Mouse (Mus musculus) ES-Bruce4 (cell line): Measurements from ENCODE around the gene Map2k6. TPM values are rescaled to one million over a fixed set of nuclear protein-coding genes. Genes with fewer than 3 reads are reported as not detected.

Experiments
- H3K27ac ChIP-seq: 2 replicates; pipeline ENCODE4 v1.5.1; 2012; ENCODE audit warnings: low read length, inconsistent platforms; ENCODE audit not compliant: insufficient read depth
- H3K27me3 ChIP-seq: 2 replicates; pipeline ENCODE4 v1.6.1; 2012; ENCODE audit warnings: mild to moderate bottlenecking, low read length, inconsistent platforms; ENCODE audit not compliant: control insufficient read depth, poor library complexity, insufficient read depth, severe bottlenecking
- H3K36me3 ChIP-seq: 2 replicates; pipeline ENCODE4 v1.6.1; 2012; ENCODE audit warnings: inconsistent platforms, mild to moderate bottlenecking, low read length, moderate library complexity; ENCODE audit not compliant: control insufficient read depth, poor library complexity, insufficient read depth, severe bottlenecking
- H3K4me1 ChIP-seq: one replicate; pipeline ENCODE4 v1.8.1; 2011; ENCODE audit warnings: low read length; ENCODE audit not compliant: control insufficient read depth, insufficient read depth
- H3K4me3 ChIP-seq: 2 replicates; pipeline ENCODE4 v1.5.1; 2011; ENCODE audit warnings: low read depth, mild to moderate bottlenecking, low read length
- H3K9ac ChIP-seq: 2 replicates; pipeline ENCODE4 v1.6.1; 2012; ENCODE audit warnings: low read depth, mild to moderate bottlenecking, inconsistent platforms; ENCODE audit not compliant: poor library complexity, severe bottlenecking
- H3K9me3 ChIP-seq: replicated peaks from 2 replicates; pipeline ENCODE4 v1.6.1; 2012; ENCODE audit warnings: mild to moderate bottlenecking, low read length, inconsistent platforms; ENCODE audit not compliant: control insufficient read depth, poor library complexity, insufficient read depth, severe bottlenecking
- CTCF ChIP-seq: IDR thresholded peaks from one replicate; pipeline ENCODE4 v1.8.1; 2011; ENCODE audit warnings: low read depth, low read length
- EP300 ChIP-seq: IDR thresholded peaks from 2 replicates; pipeline ENCODE4 v1.6.1; 2011; ENCODE audit warnings: low read depth, low read length; ENCODE audit not compliant: insufficient read depth
- POLR2A ChIP-seq: IDR thresholded peaks from one replicate; pipeline ENCODE4 v1.8.1; 2011; ENCODE audit warnings: low read length; ENCODE audit not compliant: insufficient read depth
- polyA plus RNA-seq: library from polyadenylated mRNA; stranded (reverse); fragments of >200 nt; gene quantifications from 2 replicates; pipeline ENCODE4 v1.2.4, GENCODE M21; 2011; ENCODE audit warnings: low read depth; ENCODE audit not compliant: missing spikeins, insufficient read depth, insufficient read length

The Map2k6 gene
- polyA plus RNA-seq, 1 experiment: 10.1 TPM

DNA sequence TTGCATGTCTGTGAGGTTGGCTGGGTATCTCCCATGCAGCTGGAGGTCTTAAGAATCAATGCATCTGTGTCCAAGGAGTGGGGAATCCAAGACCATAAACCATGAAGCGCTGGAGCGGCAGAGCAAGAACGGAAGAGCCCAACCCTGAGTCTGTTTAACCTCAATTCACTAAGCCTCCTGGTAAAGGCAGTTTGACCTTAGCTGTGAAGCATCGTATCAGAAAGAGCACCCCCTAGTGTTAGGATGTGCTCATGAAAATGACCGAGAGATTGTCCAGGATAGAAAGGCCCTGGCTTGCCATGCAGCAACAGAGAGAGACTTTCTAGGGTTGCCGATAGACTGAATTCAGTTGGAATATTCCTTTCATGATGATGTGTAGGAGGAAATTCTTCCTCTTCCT, 84.2 kb downstream of the Map2k6 start:
- peak; percentile 3 for TF ChIP-seq CTCF
- no peak for TF ChIP-seq EP300
- TF ChIP-seq POLR2A: no peak
- Histone ChIP-seq H3K9me3 (0 out of 2 replicates have a peak, but pooled peaks cover 3% of the 10 kb centered on the region), H3K27me3 (no peaks in the 10 kb centered on the region), H3K36me3 (no peaks in the 10 kb centered on the region), H3K9ac (no peak overlapping the region), H3K4me3 (no peak overlapping the region), H3K27ac (no peak overlapping the region), H3K4me1 (no peaks in the 10 kb centered on the region)

DNA sequence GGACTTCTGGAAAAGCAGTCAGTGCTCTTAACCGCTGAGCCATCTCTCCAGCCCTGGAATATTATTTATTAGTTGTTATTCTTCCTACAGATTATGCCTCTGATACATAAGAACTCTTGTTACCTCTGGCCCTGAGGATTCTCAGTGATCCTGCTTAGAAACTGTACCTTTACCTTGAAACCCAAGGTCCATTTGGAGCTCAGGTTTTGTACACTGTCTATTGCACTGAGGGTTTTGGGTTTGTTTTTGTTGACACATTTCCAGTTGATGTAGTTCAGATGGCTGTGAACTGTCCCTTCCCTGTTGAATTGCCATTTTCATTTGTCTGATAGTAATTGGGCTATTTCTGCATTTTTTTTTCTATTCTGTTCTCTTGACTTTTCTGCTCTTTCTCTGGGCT, 85.5 kb downstream of the Map2k6 start:
- Histone ChIP-seq H3K9me3 (0 out of 2 replicates have a peak, but pooled peaks cover 3% of the 10 kb centered on the region), H3K27me3 (no peaks in the 10 kb centered on the region), H3K9ac (no peak overlapping the region), H3K4me3 (no peak overlapping the region), H3K27ac (no peak overlapping the region), H3K36me3 (no peaks in the 10 kb centered on the region), H3K4me1 (no peaks in the 10 kb centered on the region)
- TF ChIP-seq POLR2A: no peak
- no peak for TF ChIP-seq EP300
- no peak for TF ChIP-seq CTCF

DNA sequence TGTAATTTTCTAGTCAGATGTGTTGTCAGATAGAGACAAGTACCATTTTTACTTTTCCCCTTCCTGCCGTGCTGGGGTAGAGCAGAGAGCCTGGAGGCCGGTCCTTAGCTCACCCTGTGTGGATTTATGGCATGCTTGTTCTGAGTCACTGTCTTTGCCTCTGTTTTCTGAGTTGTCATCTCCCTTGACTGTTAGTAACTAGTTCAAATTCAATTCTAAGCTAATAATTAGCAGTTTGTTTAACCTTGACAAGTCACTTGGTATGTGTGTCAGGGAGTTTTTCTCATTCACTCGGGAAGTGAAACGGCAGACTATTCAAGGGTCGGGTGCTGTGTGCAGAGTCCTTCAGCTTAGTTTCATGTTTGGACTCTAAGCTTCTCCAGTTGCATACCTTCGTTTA, 86.2 kb downstream of the Map2k6 start:
- Histone ChIP-seq H3K4me3 (no peak overlapping the region), H3K27ac (no peak overlapping the region), H3K9ac (no peak overlapping the region), H3K36me3 (no peaks in the 10 kb centered on the region), H3K9me3 (0 out of 2 replicates have a peak, but pooled peaks cover 3% of the 10 kb centered on the region), H3K4me1 (no peaks in the 10 kb centered on the region), H3K27me3 (no peaks in the 10 kb centered on the region)
- TF ChIP-seq POLR2A (no peak), EP300 (no peak), CTCF (no peak)

DNA sequence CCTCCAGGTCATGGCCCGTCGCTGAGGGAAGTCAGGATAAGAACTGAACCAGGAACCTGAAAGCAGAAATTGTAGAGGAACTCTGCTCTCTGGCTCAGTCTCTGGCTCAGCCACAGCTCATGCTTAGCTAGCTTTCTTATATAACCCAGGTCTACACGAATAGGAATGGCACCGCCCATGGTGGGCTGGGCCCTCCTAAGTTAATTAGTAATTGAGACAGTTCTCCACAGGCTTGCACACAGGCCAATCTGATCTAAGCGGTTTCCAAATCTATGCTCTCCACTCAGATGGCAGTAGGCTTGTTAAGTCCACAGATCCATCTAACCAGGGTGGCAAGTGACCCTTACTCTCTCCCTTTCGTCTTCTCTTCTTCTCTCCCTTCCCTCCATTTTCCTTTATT, 88.9 kb downstream of the Map2k6 start:
- Histone ChIP-seq H3K4me3 (no peak overlapping the region), H3K36me3 (no peaks in the 10 kb centered on the region), H3K27ac (no peak overlapping the region), H3K9ac (no peak overlapping the region), H3K27me3 (no peaks in the 10 kb centered on the region), H3K4me1 (no peaks in the 10 kb centered on the region), H3K9me3 (0 out of 2 replicates have a peak, but pooled peaks cover 3% of the 10 kb centered on the region)
- TF ChIP-seq CTCF: no peak
- no peak for TF ChIP-seq EP300
- no peak for TF ChIP-seq POLR2A

DNA sequence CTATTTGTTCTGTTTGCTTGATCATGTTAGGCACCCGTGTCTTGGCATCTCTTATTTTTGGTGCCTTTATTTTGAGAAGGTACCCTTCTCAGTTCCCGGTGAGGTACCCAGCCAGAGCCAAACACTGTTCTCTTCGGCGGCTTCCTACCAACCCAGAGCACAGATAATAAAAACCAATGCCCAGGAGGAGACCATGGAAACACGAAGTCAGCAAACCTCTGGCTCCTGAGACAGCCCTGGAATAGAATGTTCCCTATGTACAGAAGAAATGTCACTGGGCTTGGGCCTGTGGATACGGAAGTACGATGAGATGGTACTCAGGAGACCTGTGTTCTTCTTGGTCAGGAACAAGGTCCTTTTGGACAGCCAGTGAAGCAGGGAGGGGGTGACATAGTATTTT, 89.4 kb downstream of the Map2k6 start:
- 0 out of 2 replicates have a peak, but pooled peaks cover 3% of the 10 kb centered on the region for H3K9me3 ChIP-seq
- H3K4me3 ChIP-seq: no peak overlapping the region
- no peaks in the 10 kb centered on the region for H3K27me3 ChIP-seq
- no peak overlapping the region for H3K9ac ChIP-seq
- no peak for TF ChIP-seq POLR2A
- no peak for TF ChIP-seq EP300
- no peak for TF ChIP-seq CTCF
- H3K36me3 ChIP-seq: no peaks in the 10 kb centered on the region; the same call in 1 of the 2 replicates
- no peak overlapping the region for H3K27ac ChIP-seq
- no peaks in the 10 kb centered on the region for H3K4me1 ChIP-seq

DNA sequence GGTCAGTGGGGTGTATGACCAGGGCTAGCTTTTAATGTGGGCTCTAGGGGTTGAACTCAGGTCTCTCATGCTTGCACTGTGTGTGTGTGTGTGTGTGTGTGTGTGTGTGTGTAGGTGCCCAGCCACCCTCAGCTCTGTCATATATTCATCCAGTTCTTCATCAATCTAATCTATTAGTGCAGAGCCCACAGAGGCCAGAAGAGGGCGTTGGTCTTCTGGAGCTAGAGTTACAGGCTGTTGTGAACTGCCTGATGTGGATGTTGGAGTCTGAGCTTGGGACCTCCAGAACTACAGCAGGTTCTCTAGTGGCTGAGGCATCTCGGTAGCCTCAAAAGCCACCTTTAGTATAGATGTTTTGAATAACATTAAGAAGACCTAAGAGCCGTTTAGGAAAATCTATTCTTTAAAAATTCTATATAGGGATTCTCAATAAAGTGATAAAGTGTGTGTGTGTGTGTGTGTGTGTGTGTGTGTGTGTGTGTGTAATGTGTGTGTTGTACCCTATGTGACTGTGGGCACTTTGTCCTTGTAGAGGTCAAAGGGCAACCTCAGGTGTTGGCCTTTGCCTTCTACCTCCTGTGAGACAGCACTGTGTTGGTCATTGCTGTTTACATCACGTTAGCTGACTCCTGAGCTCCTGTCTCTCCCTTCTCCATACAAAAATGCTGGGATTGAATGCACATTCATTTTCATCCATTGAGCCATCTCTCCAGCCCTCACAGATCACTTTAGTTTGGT, 96.6 kb downstream of the Map2k6 start:
- H3K4me3 ChIP-seq: no peak overlapping the region
- no peaks in the 10 kb centered on the region for H3K9me3 ChIP-seq
- H3K4me1 ChIP-seq: no peaks in the 10 kb centered on the region
- H3K27me3 ChIP-seq: no peaks in the 10 kb centered on the region
- H3K9ac ChIP-seq: no peak overlapping the region
- H3K36me3 ChIP-seq: no peaks in the 10 kb centered on the region; the same call in 1 of the 2 replicates
- TF ChIP-seq EP300 (no peak), POLR2A (no peak), CTCF (no peak)
- no peak overlapping the region for H3K27ac ChIP-seq
